Mouse (Mus musculus): ENCODE measurements around the gene Ces3b.

Gene Ces3b

GRCm38 (mm10) chr8:105142395-105142794 is 58.8 kb downstream of the Ces3b start:
- peak; percentile 10 for DNase-seq (ENCODE audit: low read depth, low spot score)
